Mouse (Mus musculus) subcutaneous adipose tissue, adult 2 months (tissue): ENCODE measurements around the gene Zfp426. TPM values are rescaled to one million over a fixed set of nuclear protein-coding genes. Genes with fewer than 3 reads are reported as not detected.

Source experiments
- polyA plus RNA-seq: library from polyadenylated mRNA; depleted of rRNA; stranded (reverse); fragments of >200 nt; gene quantifications from 2 replicates; pipeline ENCODE4 v1.2.3, GENCODE M21; 2012; ENCODE audit warnings: low replicate concordance; rRNA removed

Gene Zfp426
- 6.2 and 8.7 TPM in 2 replicates for polyA plus RNA-seq

DNA sequence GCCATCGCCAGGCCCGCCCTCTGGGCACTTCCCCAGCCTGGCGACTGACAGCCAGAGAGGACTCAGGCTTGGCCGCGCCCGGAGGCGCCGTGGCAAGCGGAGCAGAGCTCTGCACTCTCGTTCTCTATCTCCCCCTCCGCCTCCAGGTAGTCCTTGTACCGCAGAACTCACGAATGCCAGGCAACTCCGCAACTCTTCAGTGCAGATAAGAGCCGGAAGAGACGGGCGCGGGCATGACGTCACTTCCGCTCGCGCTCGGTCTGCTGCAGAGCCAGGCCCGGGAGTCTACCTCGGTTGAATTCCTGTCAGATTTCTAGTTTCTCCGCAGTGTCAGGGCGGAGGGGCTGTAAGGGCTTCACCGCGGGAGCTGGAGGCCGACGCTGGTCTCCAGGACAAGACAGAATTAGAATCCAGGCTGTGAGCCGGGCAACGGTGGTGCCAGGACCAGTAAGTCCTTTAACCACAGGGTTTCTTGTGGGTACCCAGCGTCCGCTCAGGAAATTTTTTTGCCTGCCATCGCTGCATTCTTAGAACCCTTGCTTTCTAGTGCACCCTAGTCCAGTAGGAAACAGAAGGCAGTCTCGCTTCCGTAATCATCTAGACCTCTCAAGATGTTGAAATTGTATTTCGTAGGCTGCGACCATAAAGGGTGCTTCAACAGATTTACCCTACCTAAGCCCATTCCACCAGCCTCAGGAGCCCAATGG lies at the start of gene Zfp426:
Gene Zfp426 (minus strand): TSS at position 220 of the 707 bp plus-strand sequence.

DNA sequence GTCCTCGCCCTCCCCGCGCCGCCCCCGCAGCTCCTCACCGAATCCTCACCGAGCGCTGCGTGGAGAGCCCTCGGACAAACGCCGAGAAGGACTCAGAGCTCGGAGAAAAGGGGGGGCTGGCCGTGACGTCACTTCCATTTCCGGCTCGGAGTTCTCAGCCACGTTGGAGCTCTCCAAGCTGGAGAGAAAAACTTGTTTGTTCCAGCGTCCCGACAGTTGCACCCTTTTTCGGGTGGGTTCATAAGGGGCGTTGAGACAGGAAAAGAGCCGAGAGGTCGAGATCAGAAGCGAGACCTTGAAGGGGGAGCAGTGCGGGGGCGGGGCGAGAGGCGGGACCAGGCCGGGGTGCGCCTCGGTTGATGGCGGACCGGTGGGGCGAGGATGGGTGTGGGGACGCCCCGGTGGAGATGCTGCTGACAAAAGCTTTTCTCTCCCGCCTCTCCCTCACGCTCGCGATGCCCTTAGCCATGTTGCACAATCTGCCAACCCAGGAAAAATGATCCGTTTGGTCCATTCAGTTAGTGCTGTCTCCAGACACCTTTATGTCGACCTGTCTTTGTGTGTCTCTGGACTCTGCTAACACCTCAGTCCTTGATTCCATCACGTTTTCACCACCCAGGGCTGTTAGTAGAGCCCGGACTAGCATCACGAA lies 28.9 kb upstream of the Zfp426 start, which contains the start of gene Zfp266:
Gene Zfp266 (minus strand): TSS at position 112 of the 652 bp plus-strand sequence.

DNA sequence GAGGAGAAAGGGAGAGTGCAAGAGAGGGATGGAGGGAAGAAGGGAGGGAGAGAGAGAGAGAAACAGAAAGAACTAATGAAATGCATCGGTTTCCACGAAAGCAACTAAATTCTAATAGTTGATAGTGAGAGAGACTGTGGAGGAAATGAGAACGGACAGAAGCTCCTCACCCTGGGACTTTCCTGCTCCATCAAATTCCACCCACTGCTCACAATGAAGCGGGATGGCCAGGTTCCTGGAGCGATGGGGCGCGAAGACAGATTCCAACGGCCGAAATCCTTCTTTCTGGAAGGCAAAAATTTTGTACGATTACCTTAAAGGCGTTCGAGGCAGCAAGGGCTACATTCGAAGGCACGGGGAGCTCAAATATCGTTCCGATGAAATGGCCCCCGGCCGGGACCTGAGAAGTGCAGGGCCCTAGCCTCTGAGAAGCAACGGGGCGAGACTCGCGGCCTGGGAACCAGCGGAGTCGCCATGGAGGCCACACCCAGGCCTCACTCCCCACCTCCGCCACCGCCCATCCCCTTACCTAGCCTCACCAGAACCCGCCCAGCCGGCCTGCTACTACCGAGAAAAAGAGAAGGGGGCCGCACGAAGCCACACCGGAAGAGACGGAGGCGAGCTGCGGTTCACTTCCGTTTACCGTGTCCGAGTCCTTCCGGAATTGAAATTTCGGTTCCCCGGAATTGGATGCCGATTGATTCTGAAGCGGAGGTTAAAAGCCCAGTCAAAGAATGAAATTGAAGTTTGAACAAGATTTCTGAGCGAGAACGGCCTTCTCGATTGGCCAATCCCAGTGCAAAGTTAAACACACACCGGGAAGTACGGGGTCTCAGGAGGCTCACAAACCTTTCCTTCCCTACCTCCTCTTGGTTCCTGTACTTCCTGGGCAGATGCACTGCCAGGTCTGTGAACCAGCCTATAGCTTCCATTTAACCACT lies 32.9 kb downstream of the Zfp426 start, which contains the start of gene Zfp26:
Gene Zfp26 (minus strand): TSS at position 786 of the 941 bp plus-strand sequence.

Other genes starting within 250 kb of the Zfp426 start
- not detected in 2 replicates for gene Olfr39, start 210.4 kb downstream of the Zfp426 start, polyA plus RNA-seq
- gene Olfr873, start 194.2 kb downstream of the Zfp426 start, polyA plus RNA-seq = not detected in 2 replicates
- gene Olfr18, start 156.7 kb downstream of the Zfp426 start, polyA plus RNA-seq = 0.12 TPM in 1 of 2 replicates, not detected in the other
- 6.2 and 6.5 TPM in 2 replicates for gene Zfp560, start 107.6 kb downstream of the Zfp426 start, polyA plus RNA-seq
- 2.7 and 4.2 TPM in 2 replicates for gene Zfp26, start 32.6 kb downstream of the Zfp426 start, polyA plus RNA-seq
- gene Zfp266, start 28.7 kb upstream of the Zfp426 start, polyA plus RNA-seq = 8.6 and 14.9 TPM in 2 replicates
- 3.9 and 4.2 TPM in 2 replicates for gene Zfp846, start 88.5 kb upstream of the Zfp426 start, polyA plus RNA-seq
- 160 and 168 TPM in 2 replicates for gene Ubl5, start 150.1 kb upstream of the Zfp426 start, polyA plus RNA-seq
- gene Fbxl12, start 152.0 kb upstream of the Zfp426 start, polyA plus RNA-seq = 27.8 and 28.1 TPM in 2 replicates
- 20.4 and 23.5 TPM in 2 replicates for gene Pin1, start 159.3 kb upstream of the Zfp426 start, polyA plus RNA-seq